Mouse (Mus musculus): Measurements from ENCODE around the gene Mrpl43. TPM values are rescaled to one million over a fixed set of nuclear protein-coding genes. Genes with fewer than 3 reads are reported as not detected.

Gene Mrpl43
- polyA plus RNA-seq, 1 experiment from 2014 or later = 96.2 TPM

GRCm38 (mm10) chr19:45003740-45004516, 2.3 kb downstream of the Mrpl43 start:
- Histone ChIP-seq H3K27me3 (replicated peaks) (no peaks in the 10 kb centered on the region), H3K27ac (replicated peaks) (no peak overlapping the region), H3K4me3 (replicated peaks) (no peak overlapping the region), H3K9ac (replicated peaks) (no peak overlapping the region; the same call in 1 of the 2 replicates), H3K4me2 (no peak overlapping the region), H3K9me3 (replicated peaks) (no peaks in the 10 kb centered on the region), H3K4me1 (peaks cover 50% of the 10 kb centered on the region), H3K36me3 (peaks cover 54% of the 10 kb centered on the region)
- ATAC-seq (ENCODE audit: low FRiP score) = no peak
- WGBS = 85% methylated on average over 7 of the region's 7 CpGs

- WGBS = 65% methylated on average over 3 of the region's 3 CpGs
- Histone ChIP-seq H3K4me1 (peaks cover 37% of the 10 kb centered on the region), H3K36me3 (peaks cover 70% of the 10 kb centered on the region), H3K27me3 (replicated peaks) (no peaks in the 10 kb centered on the region), H3K4me2 (no peak overlapping the region), H3K27ac (replicated peaks) (no peak overlapping the region), H3K9ac (replicated peaks) (no peak overlapping the region), H3K4me3 (replicated peaks) (no peak overlapping the region), H3K9me3 (replicated peaks) (no peaks in the 10 kb centered on the region)
- ATAC-seq (ENCODE audit: low FRiP score) = no peak
Observed at GRCm38 (mm10) chr19:45002301-45002700, 3.9 kb downstream of the Mrpl43 start.

GRCm38 (mm10) chr19:44999647-45000046, 6.6 kb downstream of the Mrpl43 start:
- no peak for ATAC-seq (ENCODE audit: low FRiP score)
- H3K4me1 ChIP-seq = peaks cover 18% of the 10 kb centered on the region; the same call in 1 of the 2 replicates
- no peak overlapping the region for H3K9ac ChIP-seq (replicated peaks)
- 82% methylated on average over 8 of the region's 8 CpGs for WGBS
- peaks cover 88% of the 10 kb centered on the region for H3K36me3 ChIP-seq
- H3K27me3 ChIP-seq (replicated peaks) = no peaks in the 10 kb centered on the region
- no peak overlapping the region for H3K4me3 ChIP-seq (replicated peaks)
- no peak overlapping the region for H3K27ac ChIP-seq (replicated peaks)
- H3K9me3 ChIP-seq (replicated peaks) = no peaks in the 10 kb centered on the region
- H3K4me2 ChIP-seq = no peak overlapping the region

- no peaks in the 10 kb centered on the region for H3K4me1 ChIP-seq
- no peak for ATAC-seq (ENCODE audit: low FRiP score)
- H3K27ac ChIP-seq (replicated peaks) = no peak overlapping the region
- no peaks in the 10 kb centered on the region for H3K27me3 ChIP-seq (replicated peaks)
- no peak overlapping the region for H3K4me3 ChIP-seq (replicated peaks)
- H3K9me3 ChIP-seq (replicated peaks) = no peaks in the 10 kb centered on the region
- H3K36me3 ChIP-seq = peaks cover 86% of the 10 kb centered on the region
- H3K9ac ChIP-seq (replicated peaks) = no peak overlapping the region
- H3K4me2 ChIP-seq = no peak overlapping the region
- WGBS = 88% methylated on average over 11 of the region's 11 CpGs
Observed at GRCm38 (mm10) chr19:44997786-44998185, 8.5 kb downstream of the Mrpl43 start.

GRCm38 (mm10) chr19:44992712-44993111, 13.5 kb downstream of the Mrpl43 start:
- Histone ChIP-seq H3K4me3 (replicated peaks) (no peak overlapping the region), H3K27me3 (replicated peaks) (no peaks in the 10 kb centered on the region), H3K9me3 (replicated peaks) (no peaks in the 10 kb centered on the region), H3K36me3 (peaks cover 44% of the 10 kb centered on the region), H3K4me1 (peaks cover 41% of the 10 kb centered on the region), H3K4me2 (0 out of 2 replicates have a peak overlapping the region, but pooled peaks have one; percentile 1), H3K9ac (replicated peaks) (no peak overlapping the region), H3K27ac (replicated peaks) (no peak overlapping the region)
- ATAC-seq (ENCODE audit: low FRiP score) = no peak
- 57% methylated on average over 7 of the region's 7 CpGs for WGBS

- peaks cover 39% of the 10 kb centered on the region for H3K36me3 ChIP-seq
- no peak for ATAC-seq (ENCODE audit: low FRiP score)
- peaks cover 41% of the 10 kb centered on the region for H3K4me1 ChIP-seq
- no peak overlapping the region for H3K27ac ChIP-seq (replicated peaks)
- WGBS = 58% methylated on average over 7 of the region's 7 CpGs
- no peaks in the 10 kb centered on the region for H3K27me3 ChIP-seq (replicated peaks)
- H3K9ac ChIP-seq (replicated peaks) = no peak overlapping the region
- H3K9me3 ChIP-seq (replicated peaks) = no peaks in the 10 kb centered on the region
- no peak overlapping the region for H3K4me3 ChIP-seq (replicated peaks)
- 0 out of 2 replicates have a peak overlapping the region, but pooled peaks have one; percentile 1 for H3K4me2 ChIP-seq
Observed at GRCm38 (mm10) chr19:44992246-44992645, 14.0 kb downstream of the Mrpl43 start.

GRCm38 (mm10) chr19:44991031-44991430, 15.2 kb downstream of the Mrpl43 start:
- Histone ChIP-seq H3K4me3 (replicated peaks) (peak overlapping the region; percentile 87; the same call in 1 of the 2 replicates), H3K27me3 (replicated peaks) (0 out of 2 replicates have a peak, but pooled peaks cover 2% of the 10 kb centered on the region), H3K9ac (replicated peaks) (no peak overlapping the region), H3K27ac (replicated peaks) (peak overlapping the region; percentile 78; the same call in 1 of the 2 replicates), H3K4me2 (peak overlapping the region; percentile 85), H3K4me1 (peaks cover 41% of the 10 kb centered on the region), H3K9me3 (replicated peaks) (no peaks in the 10 kb centered on the region), H3K36me3 (peaks cover 28% of the 10 kb centered on the region)
- no peak for ATAC-seq (ENCODE audit: low FRiP score)
- 67% methylated on average over 8 of the region's 8 CpGs for WGBS

- Histone ChIP-seq H3K9me3 (replicated peaks) (no peaks in the 10 kb centered on the region), H3K9ac (replicated peaks) (peak overlapping the region; percentile 84), H3K4me1 (peaks cover 41% of the 10 kb centered on the region), H3K27ac (replicated peaks) (peak overlapping the region; percentile 78), H3K27me3 (replicated peaks) (0 out of 2 replicates have a peak, but pooled peaks cover 2% of the 10 kb centered on the region), H3K4me2 (peak overlapping the region; percentile 85), H3K36me3 (peaks cover 24% of the 10 kb centered on the region), H3K4me3 (replicated peaks) (peak overlapping the region; percentile 87)
- ATAC-seq (ENCODE audit: low FRiP score) = peak; percentile 27; the same call in 1 of the 2 replicates
- 6% methylated on average over 21 of the region's 22 CpGs for WGBS
Observed at GRCm38 (mm10) chr19:44989567-44990495, 16.4 kb downstream of the Mrpl43 start.

GRCm38 (mm10) chr19:44988831-44989566, 17.2 kb downstream of the Mrpl43 start, which contains the start of gene Sema4g:
Gene Sema4g (plus strand): TSS chr19:44989101.
- peak within 1 kb of the TSS; percentile 84 for H3K9ac ChIP-seq (replicated peaks)
- WGBS = under 1% methylated on average over 50 of the region's 58 CpGs
- H3K36me3 ChIP-seq = peaks cover 16% of the 10 kb centered on the region
- ATAC-seq (ENCODE audit: low FRiP score) = peak; percentile 86
- peak within 1 kb of the TSS; percentile 85 for H3K4me2 ChIP-seq
- H3K27me3 ChIP-seq (replicated peaks) = 0 out of 2 replicates have a peak, but pooled peaks cover 2% of the 10 kb centered on the region
- H3K4me1 ChIP-seq = peaks cover 41% of the 10 kb centered on the region
- peak within 1 kb of the TSS; percentile 87 for H3K4me3 ChIP-seq (replicated peaks)
- H3K9me3 ChIP-seq (replicated peaks) = no peaks in the 10 kb centered on the region
- peak within 1 kb of the TSS; percentile 78 for H3K27ac ChIP-seq (replicated peaks)

GRCm38 (mm10) chr19:44988321-44988720, 17.9 kb downstream of the Mrpl43 start:
- peak overlapping the region; percentile 78; the same call in 1 of the 2 replicates for H3K27ac ChIP-seq (replicated peaks)
- no peak for ATAC-seq (ENCODE audit: low FRiP score)
- 23% methylated on average over 9 of the region's 9 CpGs for WGBS

More at GRCm38 (mm10) chr19:44988321-44988720, 17.9 kb downstream of the Mrpl43 start:
- H3K9me3 ChIP-seq (replicated peaks) = no peaks in the 10 kb centered on the region
- H3K4me3 ChIP-seq (replicated peaks) = peak overlapping the region; percentile 87
- H3K9ac ChIP-seq (replicated peaks) = peak overlapping the region; percentile 84
- H3K4me2 ChIP-seq = peak overlapping the region; percentile 85
- peaks cover 11% of the 10 kb centered on the region; the same call in 1 of the 2 replicates for H3K36me3 ChIP-seq
- H3K27me3 ChIP-seq (replicated peaks) = 0 out of 2 replicates have a peak, but pooled peaks cover 2% of the 10 kb centered on the region
- H3K4me1 ChIP-seq = peaks cover 41% of the 10 kb centered on the region

Data from neural tube, embryonic 15.5 days (tissue).